Mouse (Mus musculus) frontal cortex, postnatal 25 days (tissue): Measurements from ENCODE around the gene Chd1.
"Not testable (repeated sequence)": the region's sequence is repeated elsewhere in the genome, so short reads cannot be mapped to it uniquely, and the experiment has no call there.

ENCODE experiments used
- DNase-seq, 2 experiments: peaks; one replicate each; pipeline ENCODE4 v3.0.0; 2022; ENCODE audit warnings: low spot score in 2 of 2

The Chd1 gene

DNA sequence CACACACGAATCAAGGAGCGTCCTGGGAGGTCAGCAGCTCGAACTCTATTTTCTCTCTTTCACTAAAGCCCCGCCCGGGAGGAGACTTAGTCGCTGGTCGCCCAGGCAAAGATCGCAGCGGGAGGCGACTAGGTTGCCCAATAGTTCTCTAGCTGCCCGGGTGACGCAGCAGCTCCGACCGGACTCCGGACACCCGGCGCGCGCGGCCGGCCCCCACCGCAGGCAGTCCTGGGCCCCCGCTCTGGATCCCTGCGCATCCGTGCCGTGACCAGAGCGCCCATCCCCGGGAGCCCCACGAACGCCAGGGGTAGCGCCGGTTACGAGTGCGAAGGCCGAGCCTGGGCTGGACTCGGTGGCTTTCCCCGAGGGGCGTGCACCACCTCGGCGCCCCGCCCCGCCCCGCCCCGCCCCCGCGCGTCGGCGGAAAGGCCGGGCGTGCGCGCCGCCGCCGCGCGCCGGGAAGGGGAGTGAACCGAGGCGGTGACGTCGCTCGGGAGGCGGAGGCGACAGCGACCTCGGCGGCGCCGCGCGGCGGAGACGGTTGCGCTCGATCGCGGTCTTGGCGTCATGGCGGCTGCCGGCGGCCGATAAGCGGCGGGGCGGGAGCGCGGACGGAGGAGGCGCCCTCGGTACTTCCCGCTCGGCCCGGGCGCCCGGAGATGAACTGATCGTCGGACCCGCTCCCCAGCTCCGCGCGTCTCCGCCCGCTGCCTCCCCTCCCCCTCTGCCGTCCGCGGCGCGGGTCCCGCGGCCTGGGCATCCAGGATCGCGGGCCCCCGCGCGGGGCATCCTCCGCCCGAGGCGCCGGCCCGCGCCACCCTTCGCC is at the start of gene Chd1:
Gene Chd1, plus strand, starts transcription at position 493 of the 826 bp plus-strand sequence.
- peak; percentile 71 to 74 for DNase-seq

DNA sequence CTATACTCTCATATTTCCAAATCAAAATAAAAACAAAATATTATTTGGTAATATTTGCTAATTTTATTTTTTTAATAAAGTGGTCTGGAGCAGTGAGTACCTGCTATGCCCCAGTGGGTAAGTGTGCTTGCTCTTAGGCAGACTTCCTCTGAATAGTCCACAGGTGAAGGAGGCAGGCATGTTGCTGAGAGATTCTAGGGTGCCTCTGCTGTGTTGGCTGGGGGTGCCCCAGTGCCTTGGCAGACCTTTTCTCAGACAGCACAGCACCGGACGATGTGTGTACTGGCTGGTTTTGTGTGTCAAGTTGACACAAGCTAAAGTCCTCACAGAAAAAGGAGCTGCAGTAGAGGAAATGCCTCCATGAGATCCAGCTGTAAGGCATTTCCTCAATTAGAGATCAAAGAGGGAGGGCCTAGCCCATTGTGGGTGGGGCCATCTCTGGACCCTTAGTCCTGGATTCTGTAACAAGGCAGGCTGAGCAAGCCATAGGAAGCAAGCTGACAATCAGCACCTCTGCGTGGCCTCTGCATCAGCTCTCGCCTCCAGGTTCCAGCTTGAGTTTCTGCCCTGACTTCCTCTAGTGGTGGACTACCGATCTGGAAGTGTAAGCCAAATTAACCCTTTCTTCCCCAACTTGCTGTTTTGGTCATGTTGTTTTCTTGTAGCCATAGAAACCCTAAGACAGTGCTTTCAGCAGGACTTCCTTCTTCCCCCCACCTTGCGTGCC is 47.7 kb upstream of the Chd1 start:
- DNase-seq, result no peak

DNA sequence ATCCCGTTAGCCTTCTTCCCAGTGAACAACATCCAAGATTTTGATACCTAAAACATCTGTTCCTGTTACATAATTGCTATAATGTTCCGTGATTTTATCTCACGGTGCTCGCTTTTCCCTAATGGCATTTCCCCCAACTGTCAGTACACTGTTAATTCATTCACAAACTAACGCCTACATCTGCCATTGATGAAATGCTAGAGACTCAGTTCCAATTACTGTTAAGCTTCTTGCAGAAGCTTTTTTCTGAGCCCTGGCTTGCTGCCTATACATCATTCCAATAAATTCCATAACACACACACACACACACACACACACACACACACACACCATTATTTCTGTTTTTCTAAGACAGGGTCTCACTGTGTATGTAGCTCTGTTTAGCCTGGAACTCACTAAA is 31.9 kb upstream of the Chd1 start:
- no peak for DNase-seq

DNA sequence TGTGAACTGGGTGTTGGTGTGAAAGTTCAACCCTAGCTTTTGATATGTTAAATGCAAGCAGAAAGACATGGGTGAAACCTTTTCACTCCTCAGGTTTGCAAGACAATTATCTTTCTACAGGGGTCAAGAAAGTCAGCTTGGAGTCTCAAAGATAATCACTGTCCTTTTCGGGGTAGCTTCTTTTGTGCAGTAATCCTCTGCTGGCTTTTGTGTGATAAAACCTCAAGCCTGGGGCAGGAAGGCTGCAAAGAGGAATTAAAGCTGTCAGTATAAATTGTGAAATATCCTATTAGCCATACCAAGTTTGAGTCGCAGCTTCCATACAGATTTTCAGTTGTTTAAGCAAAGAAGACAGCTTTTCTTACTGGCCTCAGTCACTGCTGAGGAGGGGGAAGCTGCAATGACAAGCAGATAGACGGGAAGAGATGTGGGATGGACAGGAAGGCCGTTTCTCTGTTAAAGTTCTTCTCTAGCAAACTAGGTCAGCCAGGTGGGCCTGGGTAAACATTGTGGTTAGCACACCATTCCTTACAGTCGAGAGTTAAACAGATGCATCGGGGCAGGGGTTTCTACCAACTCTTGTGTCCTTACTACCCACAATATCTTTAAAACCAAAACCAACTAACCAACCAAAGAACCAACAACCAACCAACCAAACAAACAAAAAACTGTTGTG is 26.7 kb upstream of the Chd1 start:
- no peak for DNase-seq

DNA sequence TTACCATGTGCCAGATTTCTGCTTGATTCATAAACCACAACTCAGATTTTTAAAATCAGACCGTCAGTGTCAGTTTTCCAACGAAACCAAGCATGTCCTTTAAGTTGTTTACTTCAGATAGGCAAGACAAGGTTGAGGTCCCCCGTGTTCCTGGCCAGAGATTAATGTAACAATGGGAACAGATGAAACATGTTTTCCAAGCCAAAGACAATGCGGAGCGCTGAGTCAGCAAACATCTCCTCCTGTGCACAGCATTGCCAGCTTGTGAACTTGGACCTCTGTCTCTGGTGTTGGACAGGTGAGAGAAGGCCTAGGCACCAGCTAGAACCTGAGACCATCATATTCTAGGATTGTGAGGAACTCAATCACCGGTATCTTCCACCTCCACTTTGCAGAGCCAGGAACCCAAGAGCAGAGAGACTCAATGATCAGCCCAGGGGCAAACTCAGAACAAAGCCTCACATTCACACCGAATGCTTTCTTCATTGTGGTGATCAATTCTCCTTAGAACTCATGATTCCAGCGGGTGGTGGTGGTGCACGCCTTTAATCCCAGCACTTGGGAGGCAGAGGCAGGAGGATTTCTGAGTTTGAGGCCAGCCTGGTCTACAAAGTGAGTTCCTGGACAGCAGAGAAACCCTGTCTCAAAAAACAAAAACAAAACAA is 24.7 kb upstream of the Chd1 start:
- no peak for DNase-seq

DNA sequence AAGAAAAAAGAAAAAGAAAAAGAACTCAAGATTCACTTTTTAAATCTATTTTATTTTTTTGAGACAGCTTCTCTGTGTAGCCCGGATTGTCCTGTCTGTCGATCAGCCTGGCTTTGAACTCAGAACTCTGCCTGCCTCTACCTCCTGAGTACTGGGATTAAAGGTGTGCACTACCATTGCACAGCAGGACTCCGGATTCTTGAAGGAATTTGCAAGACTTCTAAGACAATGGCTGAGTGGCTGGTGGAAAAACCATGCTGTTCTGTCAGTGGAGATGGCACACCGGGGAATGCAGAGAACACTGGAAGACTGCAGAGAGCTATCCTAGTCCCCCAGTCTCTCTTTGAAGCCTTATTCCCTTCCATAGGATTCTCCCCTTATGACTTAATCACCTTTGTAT is 24.1 kb upstream of the Chd1 start:
- DNase-seq, result no peak

DNA sequence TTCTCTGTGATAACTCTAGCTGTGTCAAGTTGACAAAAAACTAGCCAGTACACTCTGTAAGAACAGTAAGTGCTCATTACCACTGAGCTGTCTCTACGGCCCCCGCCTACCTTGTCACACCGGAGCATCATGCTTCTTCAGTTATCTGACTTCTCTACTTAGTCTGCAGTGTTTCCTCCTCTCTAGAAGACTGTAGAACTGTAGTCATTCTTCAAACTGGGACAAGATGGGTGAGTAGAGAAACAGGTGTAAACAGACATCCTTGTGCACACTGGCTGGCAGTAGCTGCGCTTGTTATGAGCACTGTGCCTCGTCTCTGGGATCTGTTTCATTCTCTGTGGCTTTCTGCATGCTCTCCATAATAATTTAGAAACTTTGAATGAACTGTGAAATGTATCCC is 18.4 kb upstream of the Chd1 start:
- no peak for DNase-seq

DNA sequence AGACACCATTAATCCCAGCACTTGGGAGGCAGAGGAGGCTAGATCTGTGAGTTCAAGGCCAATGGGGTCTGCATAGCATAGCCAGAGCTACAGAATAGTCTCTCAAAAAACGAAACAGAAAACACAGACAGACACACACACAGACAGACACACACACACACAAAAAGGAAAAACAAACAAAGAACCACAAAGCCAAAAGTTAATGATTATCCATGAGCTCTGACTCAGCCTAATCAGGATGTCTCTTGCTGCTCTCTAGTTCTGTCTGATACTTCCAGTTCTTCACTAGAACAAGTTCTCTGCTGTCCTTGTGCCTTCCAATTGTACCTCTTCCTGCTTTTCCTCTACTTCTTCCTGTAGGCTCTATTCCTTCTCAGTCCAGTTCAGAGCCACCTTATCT is 14.5 kb upstream of the Chd1 start:
- DNase-seq, result no peak

DNA sequence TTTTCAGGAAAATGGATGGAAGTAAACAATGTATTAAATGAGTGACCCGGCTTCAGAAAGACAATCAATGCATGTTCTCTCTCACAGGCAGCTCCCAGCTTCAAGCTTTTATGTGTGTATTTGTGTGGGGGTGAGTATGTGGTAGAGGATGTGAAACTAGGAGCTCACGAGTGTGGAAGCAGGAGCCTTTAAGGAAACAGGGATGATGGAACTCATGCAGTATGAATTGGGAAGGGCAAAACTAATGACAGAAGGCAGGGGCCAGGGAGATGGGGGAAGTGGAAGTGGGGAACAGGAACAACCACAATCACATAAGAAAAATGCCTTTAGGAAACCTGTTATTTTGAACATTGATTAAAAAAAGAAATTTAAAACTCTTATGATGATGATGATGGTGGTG is 9.2 kb upstream of the Chd1 start:
- DNase-seq, result no peak

DNA sequence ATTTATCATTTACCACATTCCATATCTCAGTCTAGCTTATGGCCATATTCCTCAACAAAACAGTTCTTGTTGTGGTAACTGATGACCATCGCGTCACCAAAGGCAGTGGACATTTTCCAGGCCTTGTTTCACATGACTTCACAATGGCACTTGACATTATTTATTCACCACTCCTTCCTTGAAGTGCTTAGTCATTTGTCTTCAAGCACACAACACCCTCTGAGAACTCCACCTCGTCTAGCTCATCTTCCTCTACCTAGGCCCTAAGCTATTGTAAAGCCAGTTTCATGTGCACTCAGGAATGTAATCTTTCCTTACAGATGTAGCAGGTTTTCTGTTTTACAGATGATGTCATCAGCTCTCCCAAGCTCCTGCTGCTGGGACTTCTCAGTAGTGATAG is 5.8 kb upstream of the Chd1 start:
- no peak for DNase-seq

DNA sequence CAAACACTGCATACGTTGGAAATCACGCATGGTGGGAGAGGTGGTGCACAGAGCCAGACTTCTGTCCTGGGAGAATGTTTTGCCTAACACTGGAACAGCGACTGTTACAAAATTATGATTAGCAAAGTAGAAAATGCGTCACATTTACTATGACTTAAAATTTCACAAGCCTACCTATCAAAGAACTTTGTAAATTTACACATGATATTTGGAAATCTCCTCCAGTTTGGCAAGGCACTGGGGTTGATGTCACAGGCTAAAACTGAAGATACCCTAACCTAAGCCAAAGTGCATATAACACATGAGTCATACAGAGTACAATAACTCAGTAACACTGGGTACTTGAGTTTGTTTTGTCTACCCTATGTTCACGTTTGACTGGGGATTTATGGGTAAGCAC is 3.3 kb upstream of the Chd1 start:
- no peak for DNase-seq

DNA sequence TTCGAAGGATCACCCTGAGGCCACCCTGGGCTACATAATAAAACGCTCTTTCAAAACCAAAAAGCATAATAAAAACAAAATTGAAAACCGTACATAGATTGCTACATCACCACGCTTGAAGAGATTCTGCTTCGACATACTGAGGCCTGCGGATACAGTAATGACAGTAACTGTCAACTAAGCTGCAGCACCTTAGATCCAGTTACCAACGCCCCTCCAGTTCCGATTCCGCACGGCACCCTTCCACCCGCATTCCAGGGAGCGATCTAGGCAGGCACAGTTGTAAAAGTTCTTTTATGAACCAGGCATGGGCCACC is 651 bp upstream of the Chd1 start:
- DNase-seq, result no peak

DNA sequence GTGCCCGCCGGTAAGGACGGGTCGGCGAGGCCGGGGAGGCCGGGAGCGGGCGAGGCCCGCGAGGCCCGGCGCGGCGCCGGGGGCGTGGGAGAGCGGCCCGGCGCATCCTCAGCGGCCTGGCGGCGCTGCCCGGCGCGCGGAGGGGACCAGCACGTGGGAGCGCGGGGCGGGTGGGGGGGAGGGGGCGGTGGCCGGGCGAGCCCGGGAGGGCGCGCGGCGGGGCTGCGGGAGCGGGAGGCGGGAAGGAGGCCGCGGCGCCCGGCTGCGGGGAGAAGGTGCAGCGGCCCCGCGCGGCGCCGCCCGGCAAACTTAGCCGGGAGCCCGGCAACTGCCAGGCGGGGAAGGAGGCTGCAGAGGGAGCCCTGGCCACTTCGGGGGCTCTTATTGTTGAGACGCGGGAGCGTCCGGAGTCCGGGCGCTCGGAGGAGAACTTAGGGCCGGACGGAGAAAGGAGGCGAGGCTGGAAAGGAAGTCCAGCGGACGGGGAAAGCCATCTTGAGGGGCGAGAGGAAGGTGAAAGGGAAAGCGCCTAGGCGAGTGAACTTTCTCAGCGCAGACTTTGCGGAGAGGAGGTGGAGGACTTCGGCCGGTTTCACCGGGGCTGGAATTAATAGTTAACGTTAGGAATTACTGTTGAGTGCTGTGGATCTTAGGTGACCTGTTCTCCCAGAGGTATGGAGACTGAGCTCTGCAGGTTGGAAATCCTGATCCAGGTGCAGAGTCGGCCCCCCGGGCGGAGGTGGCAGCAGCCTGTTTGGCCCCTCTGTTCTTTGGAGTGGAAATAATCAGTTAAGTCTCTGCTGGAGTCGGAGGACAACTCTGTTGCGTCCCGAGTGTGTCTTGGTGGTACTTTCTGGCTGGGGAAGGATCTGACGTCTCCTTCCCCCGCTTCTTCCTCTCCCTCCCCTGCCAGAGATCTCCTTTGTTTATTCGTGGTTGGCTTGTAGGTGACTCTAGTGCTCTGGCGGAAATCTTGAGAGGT is 827 bp downstream of the Chd1 start:
- peak; percentile 7 to 10 for DNase-seq

DNA sequence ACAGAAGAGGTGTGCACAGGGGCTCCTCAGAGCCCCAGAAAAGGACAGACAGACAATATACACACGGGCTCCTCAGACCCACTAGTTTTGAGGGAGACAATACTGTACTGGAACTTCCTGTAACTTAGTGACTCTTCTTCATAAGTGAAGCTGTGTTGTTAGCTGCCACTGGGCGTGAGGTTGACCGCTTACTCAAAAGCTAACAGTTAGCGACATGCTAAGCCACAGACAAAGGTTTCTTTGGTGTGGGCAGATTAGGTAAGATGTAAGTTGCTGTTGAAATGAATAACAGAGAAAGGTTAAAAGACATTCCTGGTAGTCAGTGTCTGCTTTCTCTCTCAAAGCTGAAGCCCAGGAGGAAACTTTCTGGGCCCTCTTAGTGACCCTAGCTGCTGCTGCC is 9.7 kb downstream of the Chd1 start:
- DNase-seq, result no peak

DNA sequence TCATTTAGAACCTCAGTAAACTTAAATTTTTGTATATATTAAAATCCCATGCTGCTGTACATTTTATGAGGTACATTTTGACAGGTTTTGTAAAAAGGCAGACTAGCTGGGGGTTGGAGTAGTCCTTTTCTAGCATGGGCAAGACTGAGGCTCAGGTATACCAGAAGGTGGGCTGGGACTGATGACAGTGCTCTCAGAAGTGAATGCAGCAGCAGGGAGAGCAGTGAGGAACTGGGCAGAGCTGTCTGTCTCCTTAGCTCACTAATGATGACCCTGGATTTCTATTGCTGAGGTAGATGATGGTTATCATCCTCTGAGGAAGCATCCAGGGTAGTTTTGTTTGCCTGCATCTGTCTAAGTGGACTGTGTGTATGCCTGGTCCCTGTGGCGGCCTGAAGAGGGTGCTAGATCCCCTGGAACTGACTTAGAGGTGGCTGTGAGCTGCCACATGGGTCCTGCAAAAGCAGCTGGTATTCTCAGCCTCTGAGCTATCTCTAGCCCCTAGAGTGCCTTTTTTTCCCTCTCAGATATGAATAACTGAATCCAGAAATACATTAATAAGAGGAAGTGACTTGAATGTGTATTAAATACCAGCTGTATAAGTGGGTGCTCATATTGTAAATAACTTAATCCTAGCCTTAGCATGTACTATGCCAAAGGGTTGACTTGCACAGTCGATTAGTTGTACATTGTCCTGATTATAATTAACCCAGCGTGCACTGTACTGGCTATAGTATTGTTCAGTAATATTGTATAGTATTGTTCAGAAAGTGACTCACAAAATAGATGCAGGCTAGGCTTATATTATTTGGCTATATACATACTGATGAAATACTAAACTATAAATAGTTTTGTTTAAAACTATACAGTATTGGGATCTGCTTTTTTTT is 10.5 kb downstream of the Chd1 start:
- no peak for DNase-seq

DNA sequence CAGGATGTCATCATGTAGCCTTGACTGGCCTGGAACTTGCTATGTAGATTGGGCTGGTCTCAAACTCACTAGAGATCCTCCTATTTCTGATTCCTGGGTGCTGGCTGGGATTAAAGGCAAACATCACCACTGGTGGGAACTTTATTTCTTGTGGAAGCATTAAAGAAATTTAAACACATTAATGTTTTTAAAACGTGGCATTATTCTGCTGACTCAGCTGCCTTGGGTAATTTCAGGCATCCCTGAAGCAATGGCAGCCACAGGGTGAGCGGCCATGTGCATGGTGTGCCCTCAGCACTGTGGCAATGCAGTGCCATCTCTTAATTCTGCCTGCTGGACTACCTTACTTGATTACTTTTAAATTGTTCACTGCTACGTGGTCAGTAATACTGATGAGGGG is 11.2 kb downstream of the Chd1 start:
- no peak for DNase-seq

DNA sequence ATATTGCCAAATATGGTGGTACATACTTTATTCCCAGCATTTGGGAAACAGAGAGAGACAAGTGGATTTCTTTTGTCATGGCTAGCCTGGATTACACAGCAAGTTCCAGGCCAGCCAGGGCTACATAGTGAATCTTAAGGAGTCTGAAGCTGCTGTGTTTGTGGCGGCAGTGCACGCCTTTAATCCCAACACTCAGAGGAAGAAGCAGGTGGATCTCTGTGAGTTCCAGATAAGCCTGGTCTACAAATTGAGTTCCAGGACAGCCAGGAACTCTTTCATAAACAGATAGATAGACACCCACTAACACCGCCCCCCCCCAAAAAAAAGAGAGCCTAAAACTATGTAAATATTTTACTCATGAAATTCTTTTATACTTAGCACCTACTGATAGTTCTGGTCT is 16.1 kb downstream of the Chd1 start:
- no peak for DNase-seq

DNA sequence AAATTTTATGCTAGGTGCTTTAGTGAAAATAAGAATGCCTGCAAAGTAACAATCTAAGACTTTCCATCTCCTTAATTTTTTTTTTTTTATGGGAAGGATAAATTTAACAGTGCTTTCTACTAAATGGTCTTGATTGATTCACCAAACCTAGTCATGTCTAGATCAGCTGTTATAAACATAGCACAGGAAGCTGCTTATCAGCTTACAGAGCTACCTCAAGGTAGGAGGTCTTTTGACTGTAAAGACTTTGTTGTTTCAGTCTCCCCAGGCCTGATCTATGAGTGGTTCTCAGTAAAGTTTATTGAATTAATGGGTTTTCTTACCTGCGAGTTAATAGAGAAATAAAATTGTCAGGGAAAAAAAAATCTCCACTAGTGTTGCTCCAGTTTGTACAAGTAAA is 18.5 kb downstream of the Chd1 start:
- no peak for DNase-seq

DNA sequence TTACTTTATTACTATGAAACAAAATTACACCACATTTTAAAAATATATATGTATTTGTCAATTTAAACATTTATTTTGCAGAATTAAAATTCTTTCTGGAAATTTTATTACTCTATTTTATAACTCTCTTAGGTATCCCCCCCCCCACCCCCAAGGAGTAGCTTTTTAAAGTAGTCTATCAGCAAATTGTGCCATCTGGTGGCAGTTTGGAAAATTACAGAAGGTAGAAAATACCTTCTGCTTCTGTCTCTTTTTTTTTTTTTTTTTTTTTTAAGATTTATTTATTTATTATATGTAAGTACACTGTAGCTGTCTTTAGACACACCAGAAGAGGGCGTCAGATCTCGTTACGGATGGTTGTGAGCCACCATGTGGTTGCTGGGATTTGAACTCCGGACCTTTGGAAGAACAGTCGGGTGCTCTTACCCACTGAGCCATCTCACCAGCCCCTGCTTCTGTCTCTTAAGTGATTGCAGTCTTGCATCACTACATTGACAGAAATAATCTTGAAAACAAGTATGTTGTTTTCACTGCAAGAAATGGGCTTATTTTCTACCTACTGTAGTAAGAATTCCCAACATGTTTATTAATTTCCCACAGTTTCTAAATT is 19.2 kb downstream of the Chd1 start:
- not testable (repeated sequence) for DNase-seq

DNA sequence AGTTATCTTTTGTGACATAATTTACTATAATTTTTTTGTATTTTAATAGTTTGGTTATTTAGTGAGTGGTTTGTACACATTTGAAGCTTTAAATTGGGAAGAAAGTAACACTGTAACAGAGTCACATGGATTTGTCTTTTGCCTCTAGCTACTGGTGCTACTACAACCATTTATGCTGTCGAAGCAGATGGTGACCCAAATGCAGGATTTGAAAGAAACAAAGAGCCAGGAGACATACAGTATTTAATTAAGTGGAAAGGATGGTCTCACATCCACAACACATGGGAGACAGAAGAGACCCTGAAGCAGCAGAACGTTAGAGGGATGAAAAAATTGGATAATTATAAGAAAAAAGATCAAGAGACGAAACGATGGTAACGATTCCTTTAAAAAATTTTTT is 26.9 kb downstream of the Chd1 start:
- DNase-seq, result no peak
